Mouse (Mus musculus): ENCODE data around the gene Chkb. TPM values are rescaled to one million over a fixed set of nuclear protein-coding genes. Genes with fewer than 3 reads are reported as not detected.

Gene Chkb
- polyA plus RNA-seq, 1 experiment from 2014 or later: 67.0 TPM

Other genes with a start within 250 kb of the Chkb start
- gene Plxnb2, start 249.1 kb downstream of the Chkb start, polyA plus RNA-seq (2016; fragmentation: Nextera tagmentation; extraction: Ambion mirVana): 124 and 130 TPM in 2 replicates
- gene Dennd6b, start 233.4 kb downstream of the Chkb start, polyA plus RNA-seq (2016; fragmentation: Nextera tagmentation; extraction: Ambion mirVana): 19.9 and 20.2 TPM in 2 replicates
- 21.0 and 25.9 TPM in 2 replicates for gene Ppp6r2, start 218.4 kb downstream of the Chkb start, polyA plus RNA-seq (2016; fragmentation: Nextera tagmentation; extraction: Ambion mirVana)
- 45.0 and 46.3 TPM in 2 replicates for gene Sbf1, start 114.6 kb downstream of the Chkb start, polyA plus RNA-seq (2016; fragmentation: Nextera tagmentation; extraction: Ambion mirVana)
- 0.77 and 1.0 TPM in 2 replicates for gene Adm2, start 107.2 kb downstream of the Chkb start, polyA plus RNA-seq (2016; fragmentation: Nextera tagmentation; extraction: Ambion mirVana)
- not detected in 2 replicates for gene Miox, start 95.5 kb downstream of the Chkb start, polyA plus RNA-seq (2016; fragmentation: Nextera tagmentation; extraction: Ambion mirVana)
- gene Lmf2, start 74.2 kb downstream of the Chkb start, polyA plus RNA-seq (2016; fragmentation: Nextera tagmentation; extraction: Ambion mirVana): 46.9 and 49.4 TPM in 2 replicates
- 112 and 116 TPM in 2 replicates for gene Ncaph2, start 74.2 kb downstream of the Chkb start, polyA plus RNA-seq (2016; fragmentation: Nextera tagmentation; extraction: Ambion mirVana)
- 5.6 TPM in 2 replicates for gene Sco2, start 56.1 kb downstream of the Chkb start, polyA plus RNA-seq (2016; fragmentation: Nextera tagmentation; extraction: Ambion mirVana)
- gene Tymp, start 52.9 kb downstream of the Chkb start, polyA plus RNA-seq (2016; fragmentation: Nextera tagmentation; extraction: Ambion mirVana): 1.3 and 1.6 TPM in 2 replicates
- gene Odf3b, start 50.6 kb downstream of the Chkb start, polyA plus RNA-seq (2016; fragmentation: Nextera tagmentation; extraction: Ambion mirVana): 0.27 and 0.44 TPM in 2 replicates
- 0.09 TPM in 1 of 2 replicates, not detected in the other for gene Klhdc7b, start 45.0 kb downstream of the Chkb start, polyA plus RNA-seq (2016; fragmentation: Nextera tagmentation; extraction: Ambion mirVana)
- not detected in 2 replicates for gene Syce3, start 19.4 kb downstream of the Chkb start, polyA plus RNA-seq (2016; fragmentation: Nextera tagmentation; extraction: Ambion mirVana)
- 138 and 149 TPM in 2 replicates for gene Cpt1b, start 4.0 kb downstream of the Chkb start, polyA plus RNA-seq (2016; fragmentation: Nextera tagmentation; extraction: Ambion mirVana)
- gene C730034F03Rik, start 319 bp downstream of the Chkb start, polyA plus RNA-seq (2016; fragmentation: Nextera tagmentation; extraction: Ambion mirVana): 2.9 and 3.4 TPM in 2 replicates
- 0.59 and 0.68 TPM in 2 replicates for gene Gm44502, start 212 bp downstream of the Chkb start, polyA plus RNA-seq (2016; fragmentation: Nextera tagmentation; extraction: Ambion mirVana)
- 0.36 and 0.49 TPM in 2 replicates for gene Mapk8ip2, start 24.0 kb upstream of the Chkb start, polyA plus RNA-seq (2016; fragmentation: Nextera tagmentation; extraction: Ambion mirVana)
- gene Arsa, start 47.5 kb upstream of the Chkb start, polyA plus RNA-seq (2016; fragmentation: Nextera tagmentation; extraction: Ambion mirVana): 14.9 and 15.0 TPM in 2 replicates
- 2.9 and 3.0 TPM in 2 replicates for gene Shank3, start 69.7 kb upstream of the Chkb start, polyA plus RNA-seq (2016; fragmentation: Nextera tagmentation; extraction: Ambion mirVana)
- gene Acr, start 138.4 kb upstream of the Chkb start, polyA plus RNA-seq (2016; fragmentation: Nextera tagmentation; extraction: Ambion mirVana): 0.29 and 0.42 TPM in 2 replicates
- gene Rabl2, start 162.0 kb upstream of the Chkb start, polyA plus RNA-seq (2016; fragmentation: Nextera tagmentation; extraction: Ambion mirVana): 20.3 and 21.1 TPM in 2 replicates